Mouse (Mus musculus) layer of hippocampus, postnatal 10 days (tissue): ENCODE data around the gene Mrgprb8. TPM values are rescaled to one million over a fixed set of nuclear protein-coding genes. Genes with fewer than 3 reads are reported as not detected.
"Not testable (repeated sequence)": the region's sequence is repeated elsewhere in the genome, so short reads cannot be mapped to it uniquely, and the experiment has no call there.

Experiments used
- DNase-seq, 2 experiments: peaks; one replicate each; pipeline ENCODE4 v3.0.0; 2021; ENCODE audit warnings: low spot score in 2 of 2
- long read RNA-seq: library from polyadenylated mRNA; stranded (forward); transcript quantifications from one replicate; pipeline ENCODE4 v2.0.0, GENCODE M21; 2023
- total RNA-seq, 2 experiments: library from RNA; stranded (reverse); gene quantifications; 2 replicates each; pipeline ENCODE4 v1.2.3; 2021

Mrgprb8 gene
- total RNA-seq, result not detected
- long read RNA-seq, result 0 reads

GRCm38 (mm10) chr7:48388226-48388625, at the start of gene Mrgprb8:
Mrgprb8 (plus strand) TSS chr7:48388526.
- no peak for DNase-seq

GRCm38 (mm10) chr7:48435936-48436335, 47.6 kb downstream of the Mrgprb8 start:
- not testable (repeated sequence) for DNase-seq

DNA sequence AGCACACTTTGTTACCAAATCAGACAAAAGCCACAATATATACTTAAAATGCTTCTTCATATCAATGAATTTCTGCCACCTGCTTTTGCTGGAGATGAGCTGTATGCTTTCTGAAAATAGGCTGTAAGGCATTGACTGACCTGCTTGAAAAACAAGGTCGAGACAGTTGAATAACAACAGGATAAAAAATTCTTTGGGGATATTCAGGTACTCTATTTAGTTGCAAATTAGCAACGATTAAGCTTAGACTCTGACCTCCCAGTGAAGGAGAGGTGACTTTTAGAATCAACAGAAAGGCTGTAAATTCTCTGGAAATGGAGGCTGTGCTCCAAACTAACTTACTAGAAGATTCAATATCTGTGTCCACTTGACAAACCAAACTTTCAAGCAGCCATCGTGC, 48.3 kb downstream of the Mrgprb8 start:
- DNase-seq, result no peak

Other genes with a start within 250 kb of the Mrgprb8 start
- not detected for gene Mrgprb5, start 219.5 kb upstream of the Mrgprb8 start, total RNA-seq
- gene Mrgprb4, start 189.2 kb upstream of the Mrgprb8 start, total RNA-seq, result not detected
- not detected for gene Mrgprb1, start 67.8 kb downstream of the Mrgprb8 start, total RNA-seq
- not detected for gene Mrgprx2, start 110.8 kb downstream of the Mrgprb8 start, total RNA-seq
- not detected for gene Mrgprb2, start 169.6 kb downstream of the Mrgprb8 start, total RNA-seq